Mouse (Mus musculus) ES-E14 (cell line): Measurements from ENCODE around the gene Chrna7. TPM values are rescaled to one million over a fixed set of nuclear protein-coding genes. Genes with fewer than 3 reads are reported as not detected.

Experiments
- DNase-seq: peaks from one replicate; pipeline ENCODE4 v3.0.0-alpha.2; 2013; ENCODE audit warnings: low read depth, low spot score
- H3K27ac ChIP-seq: 2 replicates; pipeline ENCODE4 v1.5.1; 2012; ENCODE audit warnings: low read depth, mild to moderate bottlenecking, low read length, moderate library complexity, mixed read lengths; ENCODE audit not compliant: poor library complexity, insufficient read depth, severe bottlenecking
- H3K36me3 ChIP-seq: 2 replicates; pipeline ENCODE4 v1.6.1; 2012; ENCODE audit warnings: mild to moderate bottlenecking, low read length, moderate library complexity, mixed read lengths; ENCODE audit not compliant: control insufficient read depth, poor library complexity, insufficient read depth, severe bottlenecking
- H3K4me1 ChIP-seq, 2 experiments: fragments of 150-350 bp in 1 of 2; sonication (generic) in 1 of 2; 2 replicates each; pipeline ENCODE4 v1.6.1; 2012; ENCODE audit warnings: low read length in 2 of 2, mild to moderate bottlenecking in 1 of 2, mixed read lengths in 1 of 2; ENCODE audit not compliant: control insufficient read depth in 2 of 2, insufficient read depth in 2 of 2, poor library complexity in 1 of 2
- H3K4me3 ChIP-seq, 2 experiments: fragments of 150-350 bp in 1 of 2; sonication (generic) in 1 of 2; 2 replicates each; pipeline ENCODE4 v1.5.1; 2012; ENCODE audit warnings: low read length in 2 of 2, low read depth in 1 of 2, mild to moderate bottlenecking in 1 of 2, mixed read lengths in 1 of 2; ENCODE audit not compliant: insufficient read depth in 1 of 2, poor library complexity in 1 of 2, severe bottlenecking in 1 of 2
- H3K9ac ChIP-seq: 2 replicates; pipeline ENCODE4 v1.6.1; 2012; ENCODE audit warnings: low read depth, mild to moderate bottlenecking, low read length, mixed read lengths; ENCODE audit not compliant: poor library complexity, insufficient read depth, severe bottlenecking
- H3K9me3 ChIP-seq: fragments of 150-350 bp; sonication (generic); 2 replicates; pipeline ENCODE4 v1.6.1; 2012; ENCODE audit warnings: low read depth, mild to moderate bottlenecking, low read length; ENCODE audit not compliant: control insufficient read depth, insufficient read depth
- CHD2 ChIP-seq: IDR thresholded peaks from 2 replicates; pipeline ENCODE4 v1.6.1; 2014; ENCODE audit warnings: mild to moderate bottlenecking, low read depth, low read length, inconsistent platforms
- HCFC1 ChIP-seq: IDR thresholded peaks from 2 replicates; pipeline ENCODE4 v1.6.1; 2012; ENCODE audit warnings: low read length, inconsistent platforms, borderline replicate concordance; ENCODE audit not compliant: insufficient read depth
- MAFK ChIP-seq: IDR thresholded peaks from 2 replicates; pipeline ENCODE4 v1.6.1; 2014; ENCODE audit warnings: mild to moderate bottlenecking, low read depth, low read length, inconsistent platforms; ENCODE audit not compliant: insufficient read depth
- ZC3H11A ChIP-seq: IDR thresholded peaks from 2 replicates; pipeline ENCODE4 v1.6.1; 2012; ENCODE audit warnings: low read depth, mild to moderate bottlenecking, inconsistent platforms, low read length, borderline replicate concordance
- ZNF384 ChIP-seq: IDR thresholded peaks from 2 replicates; pipeline ENCODE4 v1.6.1; 2012; ENCODE audit warnings: low read depth, low read length, inconsistent platforms
- in situ Hi-C, 2 experiments: fragments of 600-800 bp; cut with MboI; formaldehyde crosslinking; loops; one replicate each; pipeline ENCODE4 v1.15.1; 2025; ENCODE audit warnings: low sequenced_read_pairs in 2 of 2, inconsistent platforms in 1 of 2; ENCODE audit not compliant: unreplicated experiment in 2 of 2
- total RNA-seq: library from RNA; depleted of rRNA; stranded (reverse); fragments of 300-350 nt; gene quantifications from 2 replicates; pipeline ENCODE4 v1.2.3, GENCODE M21; 2012

Chrna7 gene
- total RNA-seq, 1 experiment = 12.2 TPM

DNA sequence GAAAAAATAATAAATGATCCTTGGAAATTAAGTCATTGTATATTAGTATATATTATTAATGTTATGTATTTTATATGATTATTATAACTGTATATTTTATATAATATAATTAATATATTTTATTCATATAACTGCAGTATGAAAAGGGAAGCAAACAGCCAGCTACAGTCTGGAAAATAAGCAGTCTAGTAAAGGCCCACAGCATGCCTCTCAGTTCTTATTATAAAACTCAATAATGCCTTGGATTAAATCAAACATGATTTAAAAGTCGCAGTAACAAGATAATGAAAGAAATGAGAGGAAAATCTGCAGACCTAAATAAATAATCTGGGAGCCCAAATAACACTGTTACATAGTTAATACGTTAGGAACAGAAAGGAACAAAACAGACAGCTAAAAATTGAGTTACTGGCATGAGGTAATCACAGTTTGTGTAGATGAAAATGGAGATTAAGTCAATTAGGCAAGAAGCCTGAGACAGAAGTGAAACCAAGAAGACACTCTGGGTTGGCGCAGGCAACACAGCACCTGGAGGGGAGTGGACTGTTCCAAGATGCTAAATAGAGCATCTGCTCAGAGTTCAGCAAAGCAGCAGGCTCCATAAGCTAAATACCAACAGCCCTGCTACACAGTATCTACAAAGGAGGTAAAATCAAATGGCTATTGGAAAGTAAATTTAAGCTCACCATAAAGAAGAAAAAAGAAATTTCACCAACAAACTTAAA, 42.1 kb downstream of the Chrna7 start:
- DNase-seq = no peak
- H3K4me3 ChIP-seq = no peak overlapping the region
- TF ChIP-seq HCFC1 = no peak
- no peak for TF ChIP-seq CHD2
- TF ChIP-seq MAFK = no peak
- no peak for TF ChIP-seq ZC3H11A
- TF ChIP-seq ZNF384 = no peak
- H3K27ac ChIP-seq = no peak overlapping the region
- H3K36me3 ChIP-seq = no peaks in the 10 kb centered on the region
- H3K9ac ChIP-seq = no peak overlapping the region
- 0 out of 2 replicates have a peak, but pooled peaks cover 1% of the 10 kb centered on the region for H3K9me3 ChIP-seq
- in situ Hi-C loops = no loop called here
- H3K4me1 ChIP-seq = no peaks in the 10 kb centered on the region

DNA sequence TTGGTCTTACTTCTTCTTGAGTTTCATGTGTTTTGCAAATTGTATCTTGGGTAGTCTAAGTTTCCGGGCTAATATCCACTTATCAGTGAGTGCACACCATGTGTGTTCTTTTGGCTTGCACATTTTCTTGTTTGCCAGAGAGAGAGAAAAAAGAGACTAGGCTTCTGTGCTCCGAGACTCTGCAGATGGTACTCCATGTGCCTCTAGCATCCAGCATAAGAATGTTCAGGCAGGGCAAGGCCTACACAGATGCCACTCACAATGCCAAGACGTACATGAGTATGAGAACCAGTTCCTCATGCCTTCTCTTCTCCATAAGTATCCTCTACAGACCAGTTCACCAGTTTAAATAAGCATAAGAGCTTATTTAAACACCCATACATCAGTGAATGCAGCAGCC, 47.8 kb downstream of the Chrna7 start:
- Histone ChIP-seq H3K4me3 (no peak overlapping the region), H3K9ac (no peak overlapping the region), H3K9me3 (no peaks in the 10 kb centered on the region), H3K27ac (no peak overlapping the region), H3K36me3 (no peaks in the 10 kb centered on the region), H3K4me1 (no peaks in the 10 kb centered on the region)
- TF ChIP-seq ZNF384 = no peak
- TF ChIP-seq CHD2 = no peak
- TF ChIP-seq MAFK = no peak
- in situ Hi-C loops = no loop called here
- no peak for DNase-seq

DNA sequence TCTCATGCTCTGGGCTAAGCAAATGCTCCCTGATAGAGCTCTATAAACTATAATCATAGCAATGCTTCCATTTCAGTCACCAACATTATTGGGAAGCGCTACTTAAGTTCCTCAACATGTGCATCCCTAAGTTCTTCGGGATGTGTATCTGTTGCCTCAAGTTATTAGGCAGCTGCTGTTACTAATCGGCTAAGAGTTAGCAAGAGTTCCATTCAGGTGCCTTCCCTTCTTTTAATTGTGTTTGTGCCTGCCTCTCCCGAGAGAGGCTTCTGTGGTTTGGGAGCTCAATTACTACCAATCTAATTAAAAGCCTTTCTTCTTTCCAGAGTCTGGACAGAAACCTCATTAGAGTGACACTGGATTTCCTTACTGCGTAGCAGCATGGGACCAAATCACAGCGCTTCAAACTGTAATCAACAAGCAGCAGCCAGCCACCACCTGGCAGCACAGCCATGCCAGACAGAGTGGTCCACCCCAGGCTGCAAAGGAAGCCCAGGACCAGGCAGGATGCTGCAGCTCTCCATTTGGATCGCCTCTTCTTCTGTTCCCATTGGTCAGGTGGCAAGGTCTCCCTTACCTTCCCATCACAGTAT, 50.0 kb downstream of the Chrna7 start:
- H3K9me3 ChIP-seq = no peaks in the 10 kb centered on the region
- no peak for DNase-seq
- H3K4me1 ChIP-seq = no peaks in the 10 kb centered on the region
- H3K36me3 ChIP-seq = no peaks in the 10 kb centered on the region
- in situ Hi-C loops = no loop called here
- H3K4me3 ChIP-seq = no peak overlapping the region
- no peak for TF ChIP-seq ZNF384
- no peak for TF ChIP-seq MAFK
- TF ChIP-seq HCFC1 = no peak
- TF ChIP-seq ZC3H11A = no peak
- TF ChIP-seq CHD2 = no peak
- H3K27ac ChIP-seq = no peak overlapping the region
- H3K9ac ChIP-seq = no peak overlapping the region

DNA sequence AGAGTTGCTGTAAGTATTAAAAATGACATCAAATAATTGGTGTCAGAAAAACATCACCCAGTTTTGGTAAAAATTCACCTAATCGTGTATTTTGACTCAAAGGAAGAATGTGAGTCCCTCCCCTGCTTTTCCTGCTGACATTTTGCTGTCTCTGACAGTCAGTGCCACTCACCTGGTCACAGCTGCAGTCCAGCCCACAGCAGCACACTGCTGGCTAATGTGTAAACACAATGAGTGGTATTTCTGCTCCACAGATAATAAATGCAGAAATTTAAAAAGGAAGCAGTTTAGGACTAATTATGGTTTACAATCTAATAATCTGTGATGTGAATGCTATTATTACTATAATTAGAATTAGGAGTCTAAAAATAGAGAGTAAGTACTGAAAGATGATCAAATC, 59.1 kb downstream of the Chrna7 start:
- H3K4me3 ChIP-seq = no peak overlapping the region
- H3K27ac ChIP-seq = no peak overlapping the region
- no peak for DNase-seq
- H3K36me3 ChIP-seq = no peaks in the 10 kb centered on the region; the same call in 1 of the 2 replicates
- H3K4me1 ChIP-seq = no peaks in the 10 kb centered on the region
- in situ Hi-C loops = no loop called here
- no peak for TF ChIP-seq ZC3H11A
- TF ChIP-seq MAFK = no peak
- TF ChIP-seq CHD2 = no peak
- TF ChIP-seq HCFC1 = no peak
- TF ChIP-seq ZNF384 = no peak
- no peaks in the 10 kb centered on the region for H3K9me3 ChIP-seq
- H3K9ac ChIP-seq = no peak overlapping the region

DNA sequence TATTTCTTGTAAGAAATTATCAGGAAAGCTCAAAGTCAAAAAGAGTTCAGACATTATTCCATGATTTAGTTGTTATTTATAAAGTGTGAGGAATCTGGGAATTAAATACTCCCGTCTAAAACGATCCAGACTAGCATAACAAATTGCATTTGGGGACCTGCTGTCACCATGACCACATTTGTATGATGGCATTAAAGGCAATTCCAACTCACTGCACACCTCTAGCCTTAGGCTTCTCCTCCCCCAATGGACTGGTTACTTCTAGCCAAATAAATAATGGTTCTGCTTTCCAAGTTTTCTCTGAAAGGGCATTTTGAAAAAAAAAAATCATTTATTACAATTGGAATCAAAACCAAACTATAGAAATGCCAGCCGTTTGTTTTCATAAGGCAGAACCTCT, 63.6 kb downstream of the Chrna7 start:
- DNase-seq = no peak
- no peak for TF ChIP-seq MAFK
- no peak for TF ChIP-seq HCFC1
- TF ChIP-seq ZC3H11A = no peak
- no peak for TF ChIP-seq CHD2
- TF ChIP-seq ZNF384 = no peak
- Histone ChIP-seq H3K4me1 (no peaks in the 10 kb centered on the region), H3K4me3 (no peak overlapping the region), H3K36me3 (no peaks in the 10 kb centered on the region; the same call in 1 of the 2 replicates), H3K27ac (no peak overlapping the region), H3K9ac (no peak overlapping the region), H3K9me3 (no peaks in the 10 kb centered on the region)
- in situ Hi-C loops = no loop called here
